Mouse (Mus musculus) megakaryocyte, embryonic 14.5 days (primary cell): ENCODE data around the gene Gab1.

Experiments
- FLI1 ChIP-seq: IDR thresholded peaks from 2 replicates; pipeline ENCODE4 v1.6.1; 2012; ENCODE audit warnings: low read length, inconsistent platforms, mixed read lengths
- GATA1 ChIP-seq: IDR thresholded peaks from 3 replicates; pipeline ENCODE4 v1.6.1; 2012; ENCODE audit warnings: mixed read lengths, low read length, inconsistent platforms, borderline replicate concordance

DNA sequence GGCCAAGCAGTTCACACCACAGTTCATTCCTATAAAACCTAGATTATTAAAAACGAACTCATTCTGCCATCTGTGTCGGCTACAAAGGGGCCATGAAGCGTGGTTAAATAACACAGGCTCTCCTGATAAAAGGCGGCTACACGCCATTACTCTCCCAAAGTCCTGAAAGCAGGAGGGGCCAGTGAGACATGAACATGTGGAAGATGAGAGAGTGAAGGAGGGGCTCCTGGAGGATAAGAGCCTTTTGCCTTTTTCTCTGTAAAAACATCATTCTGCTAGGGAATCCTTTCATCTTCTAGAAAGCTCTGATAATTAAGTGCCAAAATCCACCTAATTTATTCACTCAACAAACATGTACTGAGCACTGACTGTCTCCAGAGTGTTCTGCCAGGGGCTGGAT, 55.9 kb downstream of the Gab1 start:
- TF ChIP-seq GATA1 (no peak), FLI1 (no peak)
